Mouse (Mus musculus): ENCODE results near the gene Rad50. TPM values are rescaled to one million over a fixed set of nuclear protein-coding genes. Genes with fewer than 3 reads are reported as not detected.

The Rad50 gene
- polyA plus RNA-seq, 1 experiment from 2014 or later: 23.9 TPM

DNA sequence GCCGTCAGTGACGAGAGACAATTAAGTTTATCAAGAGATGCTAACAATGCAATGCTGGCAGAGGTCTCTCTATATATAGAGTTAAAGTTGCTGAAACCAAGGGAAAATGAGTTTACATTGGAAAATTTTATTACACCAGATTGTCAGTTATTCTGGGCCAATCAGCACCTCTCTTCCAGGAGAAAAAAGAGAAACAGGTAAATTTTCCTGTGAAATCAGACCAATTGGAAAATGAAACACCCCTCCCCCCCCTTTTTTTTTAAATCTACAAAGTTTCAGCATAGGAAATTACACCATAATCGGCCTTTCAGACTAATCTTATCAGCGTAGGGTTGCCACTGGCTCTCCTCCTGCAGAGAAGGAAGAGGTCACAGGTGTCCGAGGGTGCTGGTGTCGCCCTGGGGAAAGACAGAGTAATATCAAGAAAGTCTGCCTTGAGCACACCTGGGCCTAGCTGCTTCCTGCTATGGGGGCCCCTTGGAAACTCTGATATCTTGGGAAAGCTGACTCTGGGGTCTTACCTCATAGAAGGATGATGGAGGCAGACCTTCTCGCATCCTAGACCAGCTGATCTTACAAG is 88.4 kb downstream of the Rad50 start, which contains the start of gene Il4:
Gene Il4 (minus strand): TSS at position 51 of the 580 bp plus-strand sequence.
- ATAC-seq (replicated peaks; ENCODE audit: extremely low read depth, insufficient read depth, low FRiP score): no peak

DNA sequence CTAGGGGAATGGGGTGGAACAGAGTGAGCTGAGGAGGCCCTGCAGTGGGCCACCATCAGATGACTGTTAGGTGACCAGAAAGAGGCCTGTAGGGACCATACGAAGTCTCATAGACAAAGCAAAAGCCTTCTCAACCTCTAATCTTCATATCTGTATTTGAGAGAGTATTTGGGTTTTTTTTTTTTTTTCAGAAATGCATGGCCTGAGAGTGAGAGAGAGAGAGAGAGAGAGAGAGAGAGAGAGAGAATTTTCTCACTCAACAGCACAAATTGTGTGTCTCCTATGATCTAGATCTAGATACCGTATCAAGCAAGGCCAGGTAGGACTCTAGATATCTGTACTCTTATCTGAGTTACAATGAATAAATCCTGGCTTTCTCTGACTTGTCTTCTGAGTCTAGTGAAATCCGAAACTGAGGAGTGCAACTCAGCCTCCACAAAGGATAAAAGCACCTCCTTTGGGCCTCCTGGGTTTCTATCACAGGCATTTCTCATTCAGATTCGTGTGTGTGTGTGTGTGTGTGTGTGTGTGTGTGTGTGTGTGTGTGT is 89.5 kb downstream of the Rad50 start:
- 63% methylated on average over 4 of the region's 4 CpGs for WGBS
- Histone ChIP-seq H3K36me3 (ENCODE audit: control insufficient read depth, insufficient read depth) (no peaks in the 10 kb centered on the region), H3K4me2 (ENCODE audit: low read depth, low read length) (no peak overlapping the region), H3K27me3 (ENCODE audit: control insufficient read depth, insufficient read depth, low read length) (no peaks in the 10 kb centered on the region), H3K4me3 (ENCODE audit: low read length) (no peak overlapping the region), H3K9ac (ENCODE audit: low read length) (no peak overlapping the region), H3K9me3 (replicated peaks; ENCODE audit: control insufficient read depth, low read length) (no peaks in the 10 kb centered on the region), H3K4me1 (ENCODE audit: control insufficient read depth, insufficient read depth, low read length) (no peaks in the 10 kb centered on the region), H3K27ac (ENCODE audit: low read length) (no peak overlapping the region)
- no peak for ATAC-seq (replicated peaks; ENCODE audit: extremely low read depth, insufficient read depth, low FRiP score)

More for the DNA sequence above, 88.4 kb downstream of the Rad50 start, which contains the start of gene Il4:
- H3K36me3 ChIP-seq (ENCODE audit: control insufficient read depth, insufficient read depth): no peaks in the 10 kb centered on the region
- H3K9ac ChIP-seq (ENCODE audit: low read length): no peak within 1 kb of the TSS
- H3K4me3 ChIP-seq (ENCODE audit: low read length): no peak within 1 kb of the TSS
- H3K4me2 ChIP-seq (ENCODE audit: low read depth, low read length): no peak within 1 kb of the TSS
- no peaks in the 10 kb centered on the region for H3K4me1 ChIP-seq (ENCODE audit: control insufficient read depth, insufficient read depth, low read length)
- H3K27ac ChIP-seq (ENCODE audit: low read length): no peak within 1 kb of the TSS
- no peaks in the 10 kb centered on the region for H3K27me3 ChIP-seq (ENCODE audit: control insufficient read depth, insufficient read depth, low read length)
- 57% methylated on average over 7 of the region's 7 CpGs for WGBS
- no peaks in the 10 kb centered on the region for H3K9me3 ChIP-seq (replicated peaks; ENCODE audit: control insufficient read depth, low read length)

DNA sequence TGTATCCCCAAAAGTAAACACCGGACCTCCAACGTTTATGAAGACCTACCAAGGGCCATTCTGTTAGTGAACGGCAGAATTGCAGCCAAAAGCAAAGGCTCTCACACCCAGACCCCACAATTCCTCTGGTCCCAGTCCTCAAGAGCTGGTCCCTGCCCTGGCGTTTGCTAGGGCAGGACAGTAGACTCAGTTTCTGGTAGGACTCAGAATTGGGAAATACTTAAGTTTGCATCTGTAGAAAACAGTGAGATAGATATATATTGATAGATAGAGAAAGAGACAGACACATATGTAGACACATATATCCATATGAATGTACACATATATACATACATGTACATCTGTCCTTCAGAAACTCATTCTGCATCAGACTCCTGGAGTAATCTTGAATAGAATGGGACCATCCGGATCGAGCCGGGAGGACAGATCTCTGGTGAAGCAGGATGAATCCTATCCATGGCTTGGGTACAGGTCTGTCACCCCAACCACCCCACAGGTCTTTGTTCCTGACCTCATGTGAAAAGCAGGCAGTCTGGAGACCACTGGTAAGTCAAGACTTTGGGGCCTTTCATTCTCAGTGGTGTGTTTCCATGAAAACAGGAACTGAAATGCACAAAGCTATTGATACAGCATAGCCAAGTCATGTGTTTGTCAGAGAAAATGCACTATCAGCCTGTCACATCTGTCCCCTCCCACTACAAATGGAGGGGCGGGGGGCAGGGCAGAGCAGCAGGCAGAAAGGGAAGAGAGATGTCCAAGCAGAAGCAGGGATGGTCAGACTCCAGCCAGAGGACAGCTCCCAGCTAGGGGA is 90.2 kb downstream of the Rad50 start:
- H3K27ac ChIP-seq (ENCODE audit: low read length): no peak overlapping the region
- WGBS: 67% methylated on average over 8 of the region's 8 CpGs
- no peak for ATAC-seq (replicated peaks; ENCODE audit: extremely low read depth, insufficient read depth, low FRiP score)
- H3K4me3 ChIP-seq (ENCODE audit: low read length): no peak overlapping the region
- no peaks in the 10 kb centered on the region for H3K9me3 ChIP-seq (replicated peaks; ENCODE audit: control insufficient read depth, low read length)
- no peak overlapping the region for H3K9ac ChIP-seq (ENCODE audit: low read length)
- H3K4me1 ChIP-seq (ENCODE audit: control insufficient read depth, insufficient read depth, low read length): no peaks in the 10 kb centered on the region
- H3K4me2 ChIP-seq (ENCODE audit: low read depth, low read length): no peak overlapping the region
- H3K36me3 ChIP-seq (ENCODE audit: control insufficient read depth, insufficient read depth): no peaks in the 10 kb centered on the region
- no peaks in the 10 kb centered on the region for H3K27me3 ChIP-seq (ENCODE audit: control insufficient read depth, insufficient read depth, low read length)

DNA sequence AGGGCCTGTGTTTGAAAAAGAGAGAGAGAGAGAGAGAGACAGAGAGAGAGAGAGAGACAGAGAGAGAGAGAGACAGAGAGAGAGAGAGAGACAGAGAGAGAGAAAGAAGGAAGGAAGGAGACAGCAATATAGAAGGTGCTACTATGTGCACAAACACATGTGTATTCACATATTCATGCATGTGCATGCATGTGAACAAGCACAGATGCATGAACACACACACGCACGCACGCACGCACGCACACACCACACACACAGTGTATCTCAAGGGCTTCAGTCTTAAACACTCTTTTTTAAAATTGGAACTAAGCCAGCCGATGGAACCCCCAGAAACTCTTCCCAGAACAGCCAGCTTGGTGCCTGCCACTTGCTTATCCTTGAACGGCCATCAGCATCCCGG is 91.5 kb downstream of the Rad50 start:
- no peak for ATAC-seq (replicated peaks; ENCODE audit: extremely low read depth, insufficient read depth, low FRiP score)
- Histone ChIP-seq H3K4me1 (ENCODE audit: control insufficient read depth, insufficient read depth, low read length) (no peaks in the 10 kb centered on the region), H3K36me3 (ENCODE audit: control insufficient read depth, insufficient read depth) (no peaks in the 10 kb centered on the region), H3K9me3 (replicated peaks; ENCODE audit: control insufficient read depth, low read length) (no peaks in the 10 kb centered on the region), H3K27ac (ENCODE audit: low read length) (no peak overlapping the region), H3K4me3 (ENCODE audit: low read length) (no peak overlapping the region), H3K27me3 (ENCODE audit: control insufficient read depth, insufficient read depth, low read length) (no peaks in the 10 kb centered on the region), H3K9ac (ENCODE audit: low read length) (no peak overlapping the region), H3K4me2 (ENCODE audit: low read depth, low read length) (no peak overlapping the region)
- 88% methylated on average over 8 of the region's 8 CpGs for WGBS

DNA sequence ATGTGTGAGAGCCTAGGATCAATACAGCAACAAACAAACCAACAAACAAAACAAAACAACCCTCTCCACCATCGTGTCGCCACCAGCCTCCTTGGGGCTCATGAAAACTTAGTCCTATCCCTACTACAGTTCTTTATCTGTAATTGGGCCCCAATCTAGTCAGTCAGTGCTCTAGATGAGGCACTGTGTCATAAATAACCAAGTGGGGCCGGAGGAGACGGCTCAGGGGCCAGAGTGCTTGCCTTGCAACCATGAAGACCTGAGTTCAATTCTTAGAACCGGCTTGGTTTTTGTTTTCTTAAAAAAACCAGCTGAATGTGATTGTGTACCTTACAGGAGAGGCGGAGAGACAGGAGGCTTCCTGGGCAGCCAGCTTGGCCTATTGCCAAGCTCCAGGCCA is 91.9 kb downstream of the Rad50 start:
- H3K4me1 ChIP-seq (ENCODE audit: control insufficient read depth, insufficient read depth, low read length): no peaks in the 10 kb centered on the region
- H3K27me3 ChIP-seq (ENCODE audit: control insufficient read depth, insufficient read depth, low read length): no peaks in the 10 kb centered on the region
- H3K4me3 ChIP-seq (ENCODE audit: low read length): no peak overlapping the region
- ATAC-seq (replicated peaks; ENCODE audit: extremely low read depth, insufficient read depth, low FRiP score): no peak
- H3K36me3 ChIP-seq (ENCODE audit: control insufficient read depth, insufficient read depth): no peaks in the 10 kb centered on the region
- H3K27ac ChIP-seq (ENCODE audit: low read length): no peak overlapping the region
- no peaks in the 10 kb centered on the region for H3K9me3 ChIP-seq (replicated peaks; ENCODE audit: control insufficient read depth, low read length)
- no peak overlapping the region for H3K4me2 ChIP-seq (ENCODE audit: low read depth, low read length)
- H3K9ac ChIP-seq (ENCODE audit: low read length): no peak overlapping the region
- WGBS: 57% methylated on average over 6 of the region's 6 CpGs

DNA sequence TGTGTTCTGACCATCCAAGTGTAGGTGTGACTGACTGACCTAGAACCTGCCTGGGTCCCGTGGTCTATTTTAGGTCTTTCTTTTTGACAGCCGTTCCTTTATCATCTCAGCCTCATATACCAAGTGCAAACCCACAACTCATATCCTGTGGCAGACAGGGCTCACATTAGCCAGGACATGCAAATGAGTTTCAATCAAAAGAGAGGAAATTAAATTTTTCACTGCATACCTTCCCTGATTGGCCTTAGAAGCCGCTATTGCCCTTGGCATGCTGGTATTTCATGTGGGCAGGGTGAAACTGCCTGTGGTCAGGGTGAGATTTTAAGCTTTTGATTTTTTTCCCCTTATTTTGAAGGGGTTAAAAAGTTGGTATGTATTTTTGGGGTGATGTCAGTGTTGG is 97.4 kb downstream of the Rad50 start:
- 69% methylated on average over 3 of the region's 3 CpGs for WGBS
- H3K27ac ChIP-seq (ENCODE audit: low read length): no peak overlapping the region
- no peak for ATAC-seq (replicated peaks; ENCODE audit: extremely low read depth, insufficient read depth, low FRiP score)

DNA sequence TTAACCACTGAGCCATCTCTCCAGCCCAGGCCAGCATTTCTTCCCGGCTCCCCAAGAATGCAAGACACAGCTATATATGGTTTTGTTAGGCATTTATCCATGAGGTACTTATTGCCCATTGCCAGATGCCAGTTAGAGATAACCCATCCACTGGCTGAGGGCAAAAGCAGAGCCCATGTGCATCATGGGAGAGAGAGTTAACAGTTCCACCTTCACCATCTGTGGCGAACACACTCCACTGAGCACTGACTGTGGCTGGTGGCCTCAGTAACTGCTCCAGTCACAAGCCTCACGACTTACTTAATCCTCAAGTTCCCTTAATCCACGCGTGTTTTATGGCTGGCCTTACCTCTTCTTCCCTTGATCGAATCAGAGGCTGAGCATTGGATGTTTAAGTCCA is 97.9 kb downstream of the Rad50 start:
- no peak overlapping the region for H3K27ac ChIP-seq (ENCODE audit: low read length)
- no peak overlapping the region for H3K4me3 ChIP-seq (ENCODE audit: low read length)
- no peak overlapping the region for H3K4me2 ChIP-seq (ENCODE audit: low read depth, low read length)
- no peaks in the 10 kb centered on the region for H3K27me3 ChIP-seq (ENCODE audit: control insufficient read depth, insufficient read depth, low read length)
- peaks cover 8% of the 10 kb centered on the region; the same call in 1 of the 2 replicates for H3K4me1 ChIP-seq (ENCODE audit: control insufficient read depth, insufficient read depth, low read length)
- no peaks in the 10 kb centered on the region for H3K9me3 ChIP-seq (replicated peaks; ENCODE audit: control insufficient read depth, low read length)
- ATAC-seq (replicated peaks; ENCODE audit: extremely low read depth, insufficient read depth, low FRiP score): no peak
- no peaks in the 10 kb centered on the region for H3K36me3 ChIP-seq (ENCODE audit: control insufficient read depth, insufficient read depth)
- no peak overlapping the region for H3K9ac ChIP-seq (ENCODE audit: low read length)
- WGBS: 79% methylated on average over 6 of the region's 6 CpGs

More for the DNA sequence above, 97.4 kb downstream of the Rad50 start:
- Histone ChIP-seq H3K27me3 (ENCODE audit: control insufficient read depth, insufficient read depth, low read length) (no peaks in the 10 kb centered on the region), H3K4me1 (ENCODE audit: control insufficient read depth, insufficient read depth, low read length) (peaks cover 8% of the 10 kb centered on the region; the same call in 1 of the 2 replicates), H3K9me3 (replicated peaks; ENCODE audit: control insufficient read depth, low read length) (no peaks in the 10 kb centered on the region), H3K36me3 (ENCODE audit: control insufficient read depth, insufficient read depth) (no peaks in the 10 kb centered on the region), H3K4me2 (ENCODE audit: low read depth, low read length) (no peak overlapping the region), H3K4me3 (ENCODE audit: low read length) (no peak overlapping the region), H3K9ac (ENCODE audit: low read length) (no peak overlapping the region)

DNA sequence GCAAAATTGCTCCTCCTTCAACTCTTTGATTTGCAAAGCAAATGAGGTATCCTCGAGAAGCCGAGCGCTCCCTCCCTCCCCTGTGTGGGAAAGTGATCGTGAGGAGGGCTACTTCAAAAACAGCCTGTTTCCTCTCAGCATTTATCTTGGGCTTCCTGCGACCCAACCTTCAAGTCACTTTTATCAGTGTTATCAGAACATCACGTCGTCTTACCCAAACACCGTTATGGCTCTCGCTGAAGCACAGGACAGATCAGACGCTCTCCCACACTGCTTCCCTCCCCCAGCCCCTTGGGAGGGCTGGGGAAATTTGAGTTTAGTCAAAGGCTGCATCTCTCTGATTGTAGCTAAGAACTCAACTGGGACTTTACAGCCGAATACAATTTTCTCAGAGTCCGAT is 101.5 kb downstream of the Rad50 start:
- Histone ChIP-seq H3K9me3 (replicated peaks; ENCODE audit: control insufficient read depth, low read length) (no peaks in the 10 kb centered on the region), H3K36me3 (ENCODE audit: control insufficient read depth, insufficient read depth) (peaks cover 6% of the 10 kb centered on the region; the same call in 1 of the 2 replicates), H3K9ac (ENCODE audit: low read length) (no peak overlapping the region), H3K27ac (ENCODE audit: low read length) (no peak overlapping the region), H3K4me1 (ENCODE audit: control insufficient read depth, insufficient read depth, low read length) (peaks cover 8% of the 10 kb centered on the region; the same call in 1 of the 2 replicates), H3K4me3 (ENCODE audit: low read length) (no peak overlapping the region), H3K4me2 (ENCODE audit: low read depth, low read length) (peak overlapping the region; percentile 43), H3K27me3 (ENCODE audit: control insufficient read depth, insufficient read depth, low read length) (no peaks in the 10 kb centered on the region)
- ATAC-seq (replicated peaks; ENCODE audit: extremely low read depth, insufficient read depth, low FRiP score): no peak
- WGBS: 9% methylated on average over 12 of the region's 12 CpGs

DNA sequence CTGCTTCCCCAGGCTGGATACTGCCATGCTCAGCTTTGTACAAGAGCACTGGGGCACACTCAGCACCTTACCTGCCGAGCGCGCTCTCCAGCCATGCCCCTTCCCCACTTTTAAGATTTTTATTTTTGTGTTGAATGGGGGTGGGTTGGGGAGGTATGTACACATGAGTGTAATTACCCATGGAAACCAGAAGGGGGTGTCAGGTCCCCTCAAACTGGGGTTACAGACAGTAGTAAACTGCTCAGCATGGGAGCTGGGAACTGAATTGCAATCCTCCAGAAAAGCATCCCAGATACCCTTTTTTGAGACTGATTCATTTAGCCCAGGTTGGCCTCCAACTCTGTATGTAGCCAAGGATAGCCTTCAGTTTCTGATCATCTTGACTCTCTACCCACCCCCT is 102.1 kb downstream of the Rad50 start:
- Histone ChIP-seq H3K9ac (ENCODE audit: low read length) (no peak overlapping the region), H3K4me2 (ENCODE audit: low read depth, low read length) (no peak overlapping the region), H3K9me3 (replicated peaks; ENCODE audit: control insufficient read depth, low read length) (no peaks in the 10 kb centered on the region), H3K27me3 (ENCODE audit: control insufficient read depth, insufficient read depth, low read length) (no peaks in the 10 kb centered on the region), H3K36me3 (ENCODE audit: control insufficient read depth, insufficient read depth) (peaks cover 7% of the 10 kb centered on the region; the same call in 1 of the 2 replicates), H3K27ac (ENCODE audit: low read length) (no peak overlapping the region), H3K4me3 (ENCODE audit: low read length) (no peak overlapping the region), H3K4me1 (ENCODE audit: control insufficient read depth, insufficient read depth, low read length) (peaks cover 8% of the 10 kb centered on the region; the same call in 1 of the 2 replicates)
- 94% methylated on average over 3 of the region's 3 CpGs for WGBS
- no peak for ATAC-seq (replicated peaks; ENCODE audit: extremely low read depth, insufficient read depth, low FRiP score)
